Mouse (Mus musculus): ENCODE results near the gene Cryba2. TPM values are rescaled to one million over a fixed set of nuclear protein-coding genes. Genes with fewer than 3 reads are reported as not detected.

Gene Cryba2
- polyA plus RNA-seq, 1 experiment, result not detected

GRCm38 (mm10) chr1:74880785-74881360, 12.1 kb downstream of the Cryba2 start:
- H3K4me2 ChIP-seq (ENCODE audit: low read depth), result peak overlapping the region; percentile 77
- H3K4me3 ChIP-seq, result no peak overlapping the region
- peaks cover 60% of the 10 kb centered on the region for H3K27me3 ChIP-seq (ENCODE audit: control insufficient read depth, insufficient read depth, insufficient read length)
- H3ac ChIP-seq (ENCODE audit: control insufficient read depth, insufficient read length), result no peak overlapping the region
- no peaks in the 10 kb centered on the region for H3K36me3 ChIP-seq (ENCODE audit: control insufficient read depth, insufficient read depth)
- TF ChIP-seq E2F4 (IDR thresholded peaks at IDR 0.05; ENCODE audit: insufficient read depth) (peak; percentile 42), TCF3 (IDR thresholded peaks at IDR 0.05; ENCODE audit: insufficient read length, low read depth) (no peak), TCF12 (IDR thresholded peaks at IDR 0.05; ENCODE audit: insufficient read depth, poor library complexity, severe bottlenecking) (no peak), MYOG (IDR thresholded peaks at IDR 0.05; ENCODE audit: control insufficient read depth in 1 of 3, insufficient read depth in 1 of 3, insufficient read length in 2 of 3, low read depth in 2 of 3) (no peak)
- no peaks in the 10 kb centered on the region for H3K79me2 ChIP-seq (ENCODE audit: control insufficient read depth, insufficient read depth)

- Histone ChIP-seq H3K27me3 (ENCODE audit: control insufficient read depth, insufficient read depth, insufficient read length) (peaks cover 43% of the 10 kb centered on the region), H3K4me3 (no peak overlapping the region)
- no peak for TF ChIP-seq MYOD1 (IDR thresholded peaks at IDR 0.05; ENCODE audit: control insufficient read depth in 1 of 3, insufficient read length in 2 of 3, low read depth in 2 of 3)
- TF ChIP-seq MAX (IDR thresholded peaks at IDR 0.05; ENCODE audit: low read depth), result no peak
- no peak for TF ChIP-seq MYOG (IDR thresholded peaks at IDR 0.05; ENCODE audit: control insufficient read depth in 1 of 3, insufficient read depth in 1 of 3, insufficient read length in 2 of 3, low read depth in 2 of 3)
- TF ChIP-seq USF1 (IDR thresholded peaks at IDR 0.05; ENCODE audit: low read depth), result no peak
- no peak for TF ChIP-seq TCF12 (IDR thresholded peaks at IDR 0.05; ENCODE audit: insufficient read depth, poor library complexity, severe bottlenecking)
- TF ChIP-seq REST (IDR thresholded peaks at IDR 0.05; ENCODE audit: insufficient read depth, insufficient read length), result no peak
- no peak for TF ChIP-seq TCF3 (IDR thresholded peaks at IDR 0.05; ENCODE audit: insufficient read length, low read depth)
- TF ChIP-seq E2F4 (IDR thresholded peaks at IDR 0.05; ENCODE audit: insufficient read depth), result no peak
- no peak for TF ChIP-seq POLR2AphosphoS2 (IDR thresholded peaks at IDR 0.05; ENCODE audit: insufficient read length, low read depth)
- no peak for TF ChIP-seq CEBPB (IDR thresholded peaks at IDR 0.05; ENCODE audit: insufficient read depth, poor library complexity, severe bottlenecking)
- no peak for TF ChIP-seq SRF (IDR thresholded peaks at IDR 0.05; ENCODE audit: control insufficient read depth, insufficient read length, low read depth)
- TF ChIP-seq POLR2A (IDR thresholded peaks at IDR 0.05; ENCODE audit: insufficient read length, low read depth), result no peak
These were observed 15.7 kb downstream of the Cryba2 start for GRCm38 (mm10) chr1:74877199-74877598.

GRCm38 (mm10) chr1:74872218-74872617, 20.7 kb downstream of the Cryba2 start:
- Histone ChIP-seq H3K4me2 (ENCODE audit: low read depth) (no peak overlapping the region), H3K27me3 (ENCODE audit: control insufficient read depth, insufficient read depth, insufficient read length) (peaks cover 52% of the 10 kb centered on the region)
- no peak for TF ChIP-seq MYOG (IDR thresholded peaks at IDR 0.05; ENCODE audit: control insufficient read depth in 1 of 3, insufficient read depth in 1 of 3, insufficient read length in 2 of 3, low read depth in 2 of 3)
- TF ChIP-seq TCF12 (IDR thresholded peaks at IDR 0.05; ENCODE audit: insufficient read depth, poor library complexity, severe bottlenecking), result no peak
- no peak for TF ChIP-seq MYOD1 (IDR thresholded peaks at IDR 0.05; ENCODE audit: control insufficient read depth in 1 of 3, insufficient read length in 2 of 3, low read depth in 2 of 3)
- TF ChIP-seq MAX (IDR thresholded peaks at IDR 0.05; ENCODE audit: low read depth), result no peak
- TF ChIP-seq TCF3 (IDR thresholded peaks at IDR 0.05; ENCODE audit: insufficient read length, low read depth), result no peak
- TF ChIP-seq REST (IDR thresholded peaks at IDR 0.05; ENCODE audit: insufficient read depth, insufficient read length), result no peak
- TF ChIP-seq USF1 (IDR thresholded peaks at IDR 0.05; ENCODE audit: low read depth), result no peak
- TF ChIP-seq SRF (IDR thresholded peaks at IDR 0.05; ENCODE audit: control insufficient read depth, insufficient read length, low read depth), result no peak
- TF ChIP-seq E2F4 (IDR thresholded peaks at IDR 0.05; ENCODE audit: insufficient read depth), result no peak
- no peak for TF ChIP-seq POLR2AphosphoS2 (IDR thresholded peaks at IDR 0.05; ENCODE audit: insufficient read length, low read depth)

More at GRCm38 (mm10) chr1:74877199-74877598, 15.7 kb downstream of the Cryba2 start:
- Histone ChIP-seq H3ac (ENCODE audit: control insufficient read depth, insufficient read length) (no peak overlapping the region), H3K36me3 (ENCODE audit: control insufficient read depth, insufficient read depth) (no peaks in the 10 kb centered on the region), H3K79me2 (ENCODE audit: control insufficient read depth, insufficient read depth) (no peaks in the 10 kb centered on the region), H3K4me2 (ENCODE audit: low read depth) (no peak overlapping the region)

DNA sequence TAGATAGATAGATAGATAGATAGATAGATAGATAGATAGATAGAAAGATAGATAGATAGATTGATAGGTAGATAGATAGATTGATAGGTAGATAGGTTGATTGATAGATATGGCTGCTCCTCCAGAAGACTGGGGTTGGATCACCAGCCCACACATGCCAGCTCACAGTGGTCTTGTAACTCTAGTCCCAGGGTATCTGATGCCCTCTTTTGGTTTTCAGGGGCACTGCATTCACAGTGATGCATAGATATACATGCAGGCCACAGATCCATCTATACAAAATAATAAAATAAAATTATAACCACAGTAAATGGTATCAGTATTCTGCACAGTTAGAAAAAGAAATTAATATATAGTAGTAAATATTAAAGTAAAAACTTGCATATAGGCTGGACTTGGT, 31.2 kb downstream of the Cryba2 start:
- no peak for TF ChIP-seq POLR2AphosphoS2 (IDR thresholded peaks at IDR 0.05; ENCODE audit: insufficient read length, low read depth)
- no peak for TF ChIP-seq MYOD1 (IDR thresholded peaks at IDR 0.05; ENCODE audit: control insufficient read depth in 1 of 3, insufficient read length in 2 of 3, low read depth in 2 of 3)
- TF ChIP-seq POLR2A (IDR thresholded peaks at IDR 0.05; ENCODE audit: insufficient read length, low read depth), result no peak
- TF ChIP-seq REST (IDR thresholded peaks at IDR 0.05; ENCODE audit: insufficient read depth, insufficient read length), result no peak
- no peak for TF ChIP-seq TCF12 (IDR thresholded peaks at IDR 0.05; ENCODE audit: insufficient read depth, poor library complexity, severe bottlenecking)
- TF ChIP-seq MYOG (IDR thresholded peaks at IDR 0.05; ENCODE audit: control insufficient read depth in 1 of 3, insufficient read depth in 1 of 3, insufficient read length in 2 of 3, low read depth in 2 of 3), result no peak
- TF ChIP-seq MAX (IDR thresholded peaks at IDR 0.05; ENCODE audit: low read depth), result no peak
- no peak for TF ChIP-seq USF1 (IDR thresholded peaks at IDR 0.05; ENCODE audit: low read depth)
- no peak for TF ChIP-seq TCF3 (IDR thresholded peaks at IDR 0.05; ENCODE audit: insufficient read length, low read depth)
- no peak for TF ChIP-seq CEBPB (IDR thresholded peaks at IDR 0.05; ENCODE audit: insufficient read depth, poor library complexity, severe bottlenecking)
- TF ChIP-seq SRF (IDR thresholded peaks at IDR 0.05; ENCODE audit: control insufficient read depth, insufficient read length, low read depth), result no peak
- no peak for TF ChIP-seq E2F4 (IDR thresholded peaks at IDR 0.05; ENCODE audit: insufficient read depth)
- H3K36me3 ChIP-seq (ENCODE audit: control insufficient read depth, insufficient read depth), result no peaks in the 10 kb centered on the region
- no peak overlapping the region for H3K4me2 ChIP-seq (ENCODE audit: low read depth)
- H3ac ChIP-seq (ENCODE audit: control insufficient read depth, insufficient read length), result no peak overlapping the region
- H3K79me2 ChIP-seq (ENCODE audit: control insufficient read depth, insufficient read depth), result no peaks in the 10 kb centered on the region
- no peak overlapping the region for H3K4me3 ChIP-seq
- H3K27me3 ChIP-seq (ENCODE audit: control insufficient read depth, insufficient read depth, insufficient read length), result peaks cover 23% of the 10 kb centered on the region

More at GRCm38 (mm10) chr1:74872218-74872617, 20.7 kb downstream of the Cryba2 start:
- Histone ChIP-seq H3K79me2 (ENCODE audit: control insufficient read depth, insufficient read depth) (no peaks in the 10 kb centered on the region), H3K36me3 (ENCODE audit: control insufficient read depth, insufficient read depth) (no peaks in the 10 kb centered on the region), H3K4me3 (no peak overlapping the region), H3ac (ENCODE audit: control insufficient read depth, insufficient read length) (no peak overlapping the region)

Data from myocyte (in vitro differentiated cells).